Mouse (Mus musculus) cerebellum, adult 2 months (tissue): ENCODE data around the gene Efr3b.

Experiments
- CTCF ChIP-seq: fragments of 200-500 bp; IDR thresholded peaks from 2 replicates; pipeline ENCODE4 v1.5.1; 2011; ENCODE audit warnings: low read depth, mild to moderate bottlenecking, control low read depth, low read length, moderate library complexity, borderline replicate concordance; ENCODE audit not compliant: insufficient read depth
- POLR2A ChIP-seq: fragments of 200-500 bp; IDR thresholded peaks from 2 replicates; pipeline ENCODE4 v1.6.1; 2011; ENCODE audit warnings: low read length, control low read depth, borderline replicate concordance; ENCODE audit not compliant: insufficient read depth

DNA sequence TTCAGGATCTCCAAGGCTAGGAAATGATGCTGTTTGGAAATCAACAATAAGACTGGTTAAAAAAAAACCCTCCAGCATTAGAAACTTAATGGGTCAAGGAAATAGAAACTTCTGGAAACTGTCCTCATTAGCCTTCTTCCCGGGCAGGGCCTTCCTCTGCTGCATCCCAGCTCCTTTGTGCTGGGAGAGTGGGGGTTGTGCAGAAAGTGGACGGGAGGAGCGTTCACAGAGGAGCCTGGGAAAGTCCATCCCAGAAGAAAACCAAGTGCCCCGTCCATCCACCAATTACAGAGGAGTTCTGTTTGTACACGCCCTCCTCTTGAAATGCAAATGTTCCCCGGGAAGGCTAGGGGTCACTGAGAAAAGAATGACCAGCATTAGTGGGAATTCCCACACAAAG, 34.1 kb downstream of the Efr3b start:
- TF ChIP-seq CTCF (no peak), POLR2A (no peak)
